Mouse (Mus musculus) spleen, adult 2 months (tissue): ENCODE results near the gene Scgb1b20. TPM values are rescaled to one million over a fixed set of nuclear protein-coding genes. Genes with fewer than 3 reads are reported as not detected.
"Not testable (repeated sequence)": the region's sequence is repeated elsewhere in the genome, so short reads cannot be mapped to it uniquely, and the experiment has no call there.

Experiments
- DNase-seq, 2 experiments: peaks; one replicate each; pipeline versions ENCODE4 v3.0.0 to v3.0.0-alpha.2; 2012 to 2021; ENCODE audit warnings: low spot score in 2 of 2, low read depth in 1 of 2
- H3K27ac ChIP-seq: fragments of 200-500 bp; 2 replicates; pipeline ENCODE4 v1.5.1; 2012; ENCODE audit warnings: low read length, inconsistent platforms; ENCODE audit not compliant: insufficient read depth
- H3K27me3 ChIP-seq: fragments of 200-500 bp; 2 replicates; pipeline ENCODE4 v1.6.1; 2012; ENCODE audit warnings: mild to moderate bottlenecking, moderate library complexity, low read length, inconsistent platforms; ENCODE audit not compliant: control insufficient read depth, insufficient read depth
- H3K36me3 ChIP-seq: fragments of 200-500 bp; 2 replicates; pipeline ENCODE4 v1.6.1; 2012; ENCODE audit warnings: mild to moderate bottlenecking, low read length, inconsistent platforms; ENCODE audit not compliant: control insufficient read depth, insufficient read depth
- H3K4me1 ChIP-seq: fragments of 200-500 bp; 2 replicates; pipeline ENCODE4 v1.6.1; 2011; ENCODE audit warnings: inconsistent platforms; ENCODE audit not compliant: control insufficient read depth, insufficient read depth, insufficient read length
- H3K4me3 ChIP-seq: fragments of 200-500 bp; 2 replicates; pipeline ENCODE4 v1.5.1; 2011; ENCODE audit warnings: mild to moderate bottlenecking, inconsistent platforms; ENCODE audit not compliant: insufficient read depth, insufficient read length; ENCODE audit errors: extremely low read depth
- CTCF ChIP-seq: fragments of 200-500 bp; IDR thresholded peaks from 2 replicates; pipeline ENCODE4 v1.5.1; 2011; ENCODE audit warnings: mild to moderate bottlenecking, inconsistent platforms; ENCODE audit not compliant: insufficient read depth, insufficient read length, insufficient replicate concordance; ENCODE audit errors: extremely low read depth
- POLR2A ChIP-seq: fragments of 200-500 bp; IDR thresholded peaks from 2 replicates; pipeline ENCODE4 v1.6.1; 2011; ENCODE audit warnings: low read depth, low read length, inconsistent platforms
- WGBS: fragments of 180-500 bp; shearing (Covaris S2); methylation state at CpG from one replicate; pipeline ENCODE4 v1.1.7; 2018; 5-methylcytosine and 5-hydroxymethylcytosine counted together
- polyA plus RNA-seq: library from polyadenylated mRNA; depleted of rRNA; stranded (reverse); fragments of >200 nt; gene quantifications from 2 replicates; pipeline ENCODE4 v1.2.3, GENCODE M21; 2012; rRNA removed

Gene Scgb1b20
- polyA plus RNA-seq: not detected in 2 replicates

DNA sequence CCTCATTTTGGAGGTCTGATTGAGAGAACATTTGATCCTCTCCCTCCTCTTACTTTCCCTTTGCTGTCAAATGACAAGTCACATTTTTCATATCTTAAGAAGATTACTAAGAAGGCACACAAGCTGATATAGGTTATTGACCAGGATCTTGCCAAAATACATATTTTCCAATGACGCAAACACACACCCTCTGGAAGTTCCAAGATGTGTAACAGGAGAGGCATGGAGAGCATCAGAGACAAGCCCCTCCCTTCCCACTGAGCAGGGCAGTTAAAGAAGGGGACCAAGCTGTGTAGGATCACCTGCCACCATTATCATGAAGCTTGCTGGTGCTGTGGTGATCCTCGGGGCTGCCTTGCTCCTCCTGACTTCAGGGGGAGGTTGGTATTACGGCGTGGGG lies at the start of gene Scgb1b20:
Gene Scgb1b20 (plus strand): TSS at position 301 of the 400 bp plus-strand sequence.
- not testable (repeated sequence) for H3K36me3 ChIP-seq, H3K27ac ChIP-seq, H3K27me3 ChIP-seq, H3K4me1 ChIP-seq, DNase-seq, H3K4me3 ChIP-seq
- WGBS: 77% methylated on average over 4 of the region's 4 CpGs

DNA sequence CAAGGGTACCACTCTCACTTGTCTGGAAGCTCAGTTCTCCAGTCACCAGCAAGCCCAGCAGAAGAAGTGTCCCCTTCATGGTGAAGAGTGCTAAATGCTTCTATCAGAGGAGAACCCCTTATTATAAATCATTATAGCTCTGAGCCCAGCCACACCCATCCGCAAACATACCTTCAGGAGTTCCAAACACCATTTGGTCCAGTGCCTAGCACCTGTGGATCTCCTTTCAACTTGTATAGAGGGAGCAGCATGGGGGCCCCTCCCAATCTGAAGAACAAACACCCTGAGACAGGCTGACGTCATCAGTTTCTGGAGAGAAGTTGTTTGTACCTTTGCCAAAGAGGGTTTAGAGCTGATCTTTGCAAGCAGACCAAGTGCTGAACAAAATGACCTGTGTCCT lies 6.8 kb upstream of the Scgb1b20 start, which contains the start of gene Scgb2b20:
Gene Scgb2b20 (minus strand): TSS at position 101 of the 400 bp plus-strand sequence.
- DNase-seq, H3K4me3 ChIP-seq: not testable (repeated sequence)

DNA sequence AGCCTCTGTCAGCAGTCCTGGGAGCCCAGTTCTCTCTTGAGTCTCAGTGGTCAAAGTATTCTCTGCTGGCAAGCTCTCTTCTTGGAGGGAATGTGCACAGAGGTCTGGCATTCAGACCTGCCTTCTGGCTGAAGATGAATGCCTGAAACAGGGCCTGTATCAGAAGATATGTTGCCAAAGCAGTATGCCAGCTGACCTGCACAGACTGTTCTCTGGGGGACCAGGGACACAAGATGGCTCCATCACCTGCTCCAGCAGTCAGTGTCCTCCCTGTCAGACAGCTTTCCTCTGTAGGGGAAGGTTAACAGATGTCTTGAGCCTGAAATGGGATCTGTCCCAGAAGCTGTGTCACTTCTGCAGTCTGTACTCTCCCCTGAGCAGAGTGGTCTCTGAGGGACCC lies 26.7 kb downstream of the Scgb1b20 start:
- not testable (repeated sequence) for H3K4me1 ChIP-seq, H3K27me3 ChIP-seq

More for the DNA sequence above, 6.8 kb upstream of the Scgb1b20 start, which contains the start of gene Scgb2b20:
- H3K4me1 ChIP-seq, H3K36me3 ChIP-seq, H3K27ac ChIP-seq, H3K27me3 ChIP-seq: not testable (repeated sequence)
- WGBS: 92% methylated on average over 2 of the region's 2 CpGs

DNA sequence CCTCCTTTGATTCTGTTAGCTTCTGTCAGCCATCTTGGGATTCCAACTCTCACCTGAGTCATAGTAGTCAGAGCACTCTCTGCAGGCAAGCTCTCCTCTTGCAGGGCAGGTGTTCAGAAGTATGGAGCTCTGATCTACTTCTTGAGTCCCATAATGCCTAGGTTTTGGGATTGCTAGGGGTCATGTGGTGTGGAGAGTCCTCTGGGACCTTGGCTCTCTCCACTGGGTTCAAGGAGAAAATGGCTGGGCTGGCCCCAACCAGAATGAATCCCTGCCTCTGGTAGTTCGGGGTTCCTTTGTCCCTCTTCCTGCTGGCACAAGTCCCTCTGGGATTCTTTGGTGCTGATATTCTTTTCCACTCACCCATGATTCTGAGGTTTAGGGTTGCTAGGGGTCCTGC lies 28.6 kb downstream of the Scgb1b20 start:
- Histone ChIP-seq H3K36me3 (no peaks in the 10 kb centered on the region), H3K4me3 (no peak overlapping the region), H3K27me3 (no peaks in the 10 kb centered on the region), H3K27ac (no peak overlapping the region), H3K4me1 (no peaks in the 10 kb centered on the region)
- TF ChIP-seq POLR2A: no peak
- no peak for TF ChIP-seq CTCF
- DNase-seq: no peak
- 81% methylated on average over 1 of the region's 1 CpGs for WGBS

More for the DNA sequence above, 26.7 kb downstream of the Scgb1b20 start:
- H3K27ac ChIP-seq, H3K4me3 ChIP-seq, DNase-seq, H3K36me3 ChIP-seq: not testable (repeated sequence)

DNA sequence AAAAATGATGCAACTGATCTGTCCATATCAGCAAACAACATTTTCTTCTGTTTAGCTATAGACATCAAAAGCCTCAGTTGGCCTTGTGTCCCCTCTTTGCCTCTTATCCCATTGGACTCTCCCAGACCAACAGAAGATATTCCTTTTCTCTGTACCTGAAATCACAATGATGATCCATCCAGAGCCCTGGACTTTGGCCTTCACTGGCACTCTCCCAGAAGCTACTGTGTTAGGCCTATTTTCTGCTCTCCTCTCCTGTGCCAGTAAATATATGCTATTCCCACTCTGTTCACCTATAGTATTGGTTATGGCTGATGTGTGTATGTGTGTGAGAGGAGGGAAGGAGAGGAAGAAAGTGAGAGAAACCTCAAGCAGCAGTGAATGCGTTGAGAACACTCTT lies 36.6 kb downstream of the Scgb1b20 start:
- H3K27ac ChIP-seq, DNase-seq: not testable (repeated sequence)
- 44% methylated on average over 1 of the region's 1 CpGs for WGBS

More for the DNA sequence above, 36.6 kb downstream of the Scgb1b20 start:
- H3K4me1 ChIP-seq, H3K36me3 ChIP-seq, H3K27me3 ChIP-seq, H3K4me3 ChIP-seq: not testable (repeated sequence)

Other genes with a start within 250 kb of the Scgb1b20 start
- not detected in 2 replicates for gene Scgb2b18, start 199.4 kb upstream of the Scgb1b20 start, polyA plus RNA-seq
- not detected in 2 replicates for gene Scgb1b18, start 187.7 kb upstream of the Scgb1b20 start, polyA plus RNA-seq
- not detected in 2 replicates for gene Scgb2b19, start 92.9 kb upstream of the Scgb1b20 start, polyA plus RNA-seq
- not detected in 2 replicates for gene Scgb1b19, start 85.9 kb upstream of the Scgb1b20 start, polyA plus RNA-seq
- not detected in 2 replicates for gene Scgb2b20, start 6.9 kb upstream of the Scgb1b20 start, polyA plus RNA-seq
- gene Scgb2b21, start 147.2 kb downstream of the Scgb1b20 start, polyA plus RNA-seq: not detected in 2 replicates